Mouse (Mus musculus): ENCODE data around the gene Ifit2. TPM values are rescaled to one million over a fixed set of nuclear protein-coding genes. Genes with fewer than 3 reads are reported as not detected.

Gene Ifit2
- 4.7 and 5.0 TPM in 2 replicates for polyA plus RNA-seq (2014; fragmentation: Nextera tagmentation; extraction: Ambion mirVana)

DNA sequence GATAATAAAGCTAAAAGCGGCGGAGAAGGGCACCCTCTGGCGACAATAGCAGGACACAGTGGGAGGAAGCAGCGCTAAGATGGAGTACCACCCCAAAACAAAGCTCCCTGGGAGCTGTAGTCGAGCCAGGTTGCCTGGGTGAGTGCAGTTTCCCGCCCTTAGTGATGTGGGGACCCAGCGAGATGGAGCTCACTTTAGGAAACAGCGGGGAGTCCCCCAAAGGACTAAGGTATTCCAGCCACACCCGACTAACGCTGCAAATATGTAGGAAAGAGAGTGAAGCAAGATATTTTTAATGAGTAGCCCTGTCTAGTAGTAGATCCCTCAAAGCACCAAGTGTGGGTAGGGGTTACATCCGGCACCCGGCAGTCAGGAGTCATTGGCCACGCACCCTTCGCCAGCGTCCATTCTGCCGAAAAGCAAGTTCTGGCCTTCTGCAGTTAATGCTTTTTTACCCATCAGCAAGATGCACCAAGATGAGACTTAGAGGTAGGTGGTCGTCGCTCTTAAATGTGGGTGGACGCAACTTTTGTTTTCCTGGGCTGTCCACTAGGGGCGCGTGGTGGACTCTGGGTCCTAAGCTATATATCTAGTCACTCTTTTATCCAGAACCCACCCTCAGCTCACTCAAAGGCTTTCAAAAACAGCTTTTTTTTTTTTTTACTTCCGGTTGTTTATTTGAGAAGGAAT lies at the start of gene Ifit2:
Gene Ifit2, plus strand, starts transcription at position 161 of the 690 bp plus-strand sequence.
- WGBS, result under 1% methylated on average over 22 of the region's 22 CpGs

GRCm38 (mm10) chr19:34500763-34501162 lies 49.7 kb upstream of the Ifit2 start:
- Histone ChIP-seq H3K4me1 (ENCODE audit: control insufficient read depth, insufficient read depth, low read length) (no peaks in the 10 kb centered on the region), H3K27me3 (ENCODE audit: control insufficient read depth, insufficient read depth, low read length) (no peaks in the 10 kb centered on the region), H3K9me3 (ENCODE audit: control insufficient read depth, low read length) (no peaks in the 10 kb centered on the region), H3K4me3 (ENCODE audit: low read depth, low read length) (no peak overlapping the region), H3K4me2 (no peak overlapping the region), H3K27ac (ENCODE audit: low read depth, low read length) (no peak overlapping the region), H3K9ac (ENCODE audit: low read length) (no peak overlapping the region), H3K36me3 (ENCODE audit: control insufficient read depth, insufficient read depth, low read length) (no peaks in the 10 kb centered on the region)
- WGBS, result 50% methylated on average over 4 of the region's 4 CpGs
- peak; percentile 52 for ATAC-seq (ENCODE audit: low FRiP score)
- DNase-seq (ENCODE audit: low spot score, missing footprints), result no peak

More for the DNA sequence above, at the start of gene Ifit2:
- Histone ChIP-seq H3K27ac (ENCODE audit: low read depth, low read length) (no peak within 1 kb of the TSS), H3K4me2 (peak within 1 kb of the TSS; percentile 63), H3K9ac (ENCODE audit: low read length) (peak within 1 kb of the TSS; percentile 59), H3K36me3 (ENCODE audit: control insufficient read depth, insufficient read depth, low read length) (no peaks in the 10 kb centered on the region), H3K4me1 (ENCODE audit: control insufficient read depth, insufficient read depth, low read length) (peaks cover 2% of the 10 kb centered on the region; the same call in 1 of the 2 replicates), H3K27me3 (ENCODE audit: control insufficient read depth, insufficient read depth, low read length) (no peaks in the 10 kb centered on the region), H3K4me3 (ENCODE audit: low read depth, low read length) (peak within 1 kb of the TSS; percentile 29), H3K9me3 (ENCODE audit: control insufficient read depth, low read length) (no peaks in the 10 kb centered on the region)
- ATAC-seq (ENCODE audit: low FRiP score) (peak; percentile 94), DNase-seq (ENCODE audit: low spot score, missing footprints) (peak; percentile 97)

DNA sequence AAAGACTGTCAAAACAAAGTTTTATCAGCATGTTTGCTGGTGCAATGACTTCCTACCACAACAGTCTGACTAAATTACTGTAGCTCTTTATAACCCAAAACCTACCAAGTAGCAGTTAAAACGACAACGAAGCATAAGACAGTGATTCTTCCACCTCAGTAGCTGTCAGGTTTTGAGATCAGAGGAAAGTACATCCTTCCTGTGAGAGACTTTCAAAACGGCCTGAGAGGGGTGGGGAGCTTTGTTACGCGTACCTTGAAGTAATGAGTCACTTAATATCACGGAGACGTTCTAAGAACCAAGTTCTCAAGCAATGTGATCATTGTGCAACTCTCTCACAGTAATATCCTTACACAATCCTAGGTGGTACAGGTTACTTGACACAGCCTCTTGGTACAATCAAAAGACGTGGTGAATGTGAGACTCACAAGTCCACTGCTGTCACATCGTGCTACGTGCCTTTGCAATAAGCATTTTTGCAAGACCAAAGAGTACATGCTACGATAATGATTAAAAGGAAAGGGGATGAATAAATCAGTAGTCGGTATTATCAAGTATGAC lies 45.3 kb upstream of the Ifit2 start:
- ATAC-seq (ENCODE audit: low FRiP score) (no peak), DNase-seq (ENCODE audit: low spot score, missing footprints) (no peak)
- no peaks in the 10 kb centered on the region for H3K4me1 ChIP-seq (ENCODE audit: control insufficient read depth, insufficient read depth, low read length)
- H3K4me3 ChIP-seq (ENCODE audit: low read depth, low read length), result no peak overlapping the region
- no peak overlapping the region for H3K9ac ChIP-seq (ENCODE audit: low read length)
- H3K27ac ChIP-seq (ENCODE audit: low read depth, low read length), result no peak overlapping the region
- H3K9me3 ChIP-seq (ENCODE audit: control insufficient read depth, low read length), result no peaks in the 10 kb centered on the region
- no peaks in the 10 kb centered on the region for H3K36me3 ChIP-seq (ENCODE audit: control insufficient read depth, insufficient read depth, low read length)
- whole genome bisulfite sequencing, result 90% methylated on average over 12 of the region's 12 CpGs
- H3K4me2 ChIP-seq, result no peak overlapping the region
- no peaks in the 10 kb centered on the region for H3K27me3 ChIP-seq (ENCODE audit: control insufficient read depth, insufficient read depth, low read length)

- Histone ChIP-seq H3K4me3 (ENCODE audit: low read depth, low read length) (no peak overlapping the region), H3K4me2 (no peak overlapping the region), H3K27me3 (ENCODE audit: control insufficient read depth, insufficient read depth, low read length) (no peaks in the 10 kb centered on the region), H3K4me1 (ENCODE audit: control insufficient read depth, insufficient read depth, low read length) (no peaks in the 10 kb centered on the region), H3K9me3 (ENCODE audit: control insufficient read depth, low read length) (no peaks in the 10 kb centered on the region), H3K9ac (ENCODE audit: low read length) (no peak overlapping the region), H3K27ac (ENCODE audit: low read depth, low read length) (no peak overlapping the region), H3K36me3 (ENCODE audit: control insufficient read depth, insufficient read depth, low read length) (peaks cover 3% of the 10 kb centered on the region; the same call in 1 of the 2 replicates)
- DNase-seq (ENCODE audit: low spot score, missing footprints), result peak; percentile 31
- ATAC-seq (ENCODE audit: low FRiP score), result no peak
- 92% methylated on average over 5 of the region's 5 CpGs for WGBS
Observed at GRCm38 (mm10) chr19:34510717-34511116, 39.8 kb upstream of the Ifit2 start.

DNA sequence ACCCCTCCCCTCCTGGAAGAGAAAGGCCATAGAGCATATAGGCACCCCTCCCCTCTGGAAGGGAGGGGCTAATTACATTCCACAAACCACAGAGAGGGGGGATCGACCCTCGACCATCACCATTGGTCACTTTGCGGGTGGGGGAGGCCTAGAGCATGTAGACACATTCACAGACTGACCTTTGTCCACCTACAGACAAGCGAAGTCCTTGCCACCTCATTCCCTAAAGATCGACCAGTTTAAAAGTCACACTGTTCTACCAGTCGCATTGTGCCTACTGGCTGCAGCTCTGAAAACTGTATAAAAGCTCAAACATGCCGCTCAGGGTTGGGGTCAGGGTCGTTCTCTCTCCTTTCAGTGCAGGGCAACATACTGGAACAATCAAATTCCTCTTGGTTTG lies 39.0 kb upstream of the Ifit2 start:
- Histone ChIP-seq H3K27ac (ENCODE audit: low read depth, low read length) (no peak overlapping the region), H3K4me3 (ENCODE audit: low read depth, low read length) (no peak overlapping the region), H3K36me3 (ENCODE audit: control insufficient read depth, insufficient read depth, low read length) (peaks cover 3% of the 10 kb centered on the region; the same call in 1 of the 2 replicates), H3K9ac (ENCODE audit: low read length) (no peak overlapping the region), H3K4me2 (no peak overlapping the region), H3K27me3 (ENCODE audit: control insufficient read depth, insufficient read depth, low read length) (no peaks in the 10 kb centered on the region), H3K4me1 (ENCODE audit: control insufficient read depth, insufficient read depth, low read length) (no peaks in the 10 kb centered on the region), H3K9me3 (ENCODE audit: control insufficient read depth, low read length) (no peaks in the 10 kb centered on the region)
- 72% methylated on average over 8 of the region's 8 CpGs for WGBS
- no peak for ATAC-seq (ENCODE audit: low FRiP score)
- DNase-seq (ENCODE audit: low spot score, missing footprints), result peak; percentile 12

DNA sequence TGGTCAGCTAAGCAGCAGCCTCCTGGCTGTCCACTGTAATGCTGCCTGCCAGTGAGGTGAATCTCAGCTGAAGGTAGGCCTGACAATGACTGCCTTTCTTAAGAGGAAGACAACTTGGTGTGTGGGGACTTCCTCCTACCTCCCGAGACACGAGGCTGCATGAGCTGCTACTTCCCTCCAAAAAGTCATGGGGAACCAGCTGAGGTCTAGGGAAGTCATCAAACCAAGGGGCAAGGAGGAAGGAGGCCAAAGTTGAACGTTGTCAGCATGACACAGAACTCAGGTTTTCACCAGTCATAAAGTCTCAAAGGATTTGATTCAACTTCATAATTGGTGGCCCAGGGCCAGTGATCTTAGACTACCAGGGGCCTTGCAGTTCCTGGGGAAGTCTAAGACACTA lies 34.8 kb upstream of the Ifit2 start:
- Histone ChIP-seq H3K27me3 (ENCODE audit: control insufficient read depth, insufficient read depth, low read length) (no peaks in the 10 kb centered on the region), H3K4me3 (ENCODE audit: low read depth, low read length) (no peak overlapping the region), H3K9me3 (ENCODE audit: control insufficient read depth, low read length) (no peaks in the 10 kb centered on the region), H3K36me3 (ENCODE audit: control insufficient read depth, insufficient read depth, low read length) (peaks cover 2% of the 10 kb centered on the region), H3K9ac (ENCODE audit: low read length) (no peak overlapping the region), H3K4me2 (no peak overlapping the region), H3K4me1 (ENCODE audit: control insufficient read depth, insufficient read depth, low read length) (no peaks in the 10 kb centered on the region), H3K27ac (ENCODE audit: low read depth, low read length) (no peak overlapping the region)
- DNase-seq (ENCODE audit: low spot score, missing footprints) (no peak), ATAC-seq (ENCODE audit: low FRiP score) (no peak)
- WGBS, result 82% methylated on average over 3 of the region's 3 CpGs

- no peak for ATAC-seq (ENCODE audit: low FRiP score)
- Histone ChIP-seq H3K4me3 (ENCODE audit: low read depth, low read length) (no peak overlapping the region), H3K4me2 (no peak overlapping the region), H3K27ac (ENCODE audit: low read depth, low read length) (no peak overlapping the region), H3K27me3 (ENCODE audit: control insufficient read depth, insufficient read depth, low read length) (no peaks in the 10 kb centered on the region), H3K4me1 (ENCODE audit: control insufficient read depth, insufficient read depth, low read length) (no peaks in the 10 kb centered on the region), H3K36me3 (ENCODE audit: control insufficient read depth, insufficient read depth, low read length) (no peaks in the 10 kb centered on the region; the same call in 1 of the 2 replicates), H3K9me3 (ENCODE audit: control insufficient read depth, low read length) (no peaks in the 10 kb centered on the region), H3K9ac (ENCODE audit: low read length) (no peak overlapping the region)
- WGBS, result 88% methylated on average over 2 of the region's 2 CpGs
- no peak for DNase-seq (ENCODE audit: low spot score, missing footprints)
Observed at GRCm38 (mm10) chr19:34516346-34516745, 34.1 kb upstream of the Ifit2 start.

- WGBS, result 88% methylated on average over 3 of the region's 3 CpGs
- ATAC-seq (ENCODE audit: low FRiP score), result no peak
Observed at GRCm38 (mm10) chr19:34517197-34517596, 33.3 kb upstream of the Ifit2 start.

GRCm38 (mm10) chr19:34517812-34518594 lies 32.5 kb upstream of the Ifit2 start:
- 92% methylated on average over 13 of the region's 13 CpGs for WGBS

More at GRCm38 (mm10) chr19:34517197-34517596, 33.3 kb upstream of the Ifit2 start:
- Histone ChIP-seq H3K4me1 (ENCODE audit: control insufficient read depth, insufficient read depth, low read length) (no peaks in the 10 kb centered on the region), H3K9ac (ENCODE audit: low read length) (no peak overlapping the region), H3K36me3 (ENCODE audit: control insufficient read depth, insufficient read depth, low read length) (no peaks in the 10 kb centered on the region; the same call in 1 of the 2 replicates), H3K9me3 (ENCODE audit: control insufficient read depth, low read length) (no peaks in the 10 kb centered on the region), H3K4me2 (no peak overlapping the region), H3K27me3 (ENCODE audit: control insufficient read depth, insufficient read depth, low read length) (no peaks in the 10 kb centered on the region), H3K4me3 (ENCODE audit: low read depth, low read length) (no peak overlapping the region), H3K27ac (ENCODE audit: low read depth, low read length) (no peak overlapping the region)
- peak; percentile 23 for DNase-seq (ENCODE audit: low spot score, missing footprints)

More at GRCm38 (mm10) chr19:34517812-34518594, 32.5 kb upstream of the Ifit2 start:
- H3K27ac ChIP-seq (ENCODE audit: low read depth, low read length), result no peak overlapping the region
- H3K4me3 ChIP-seq (ENCODE audit: low read depth, low read length), result no peak overlapping the region
- no peaks in the 10 kb centered on the region for H3K4me1 ChIP-seq (ENCODE audit: control insufficient read depth, insufficient read depth, low read length)
- H3K9me3 ChIP-seq (ENCODE audit: control insufficient read depth, low read length), result no peaks in the 10 kb centered on the region
- ATAC-seq (ENCODE audit: low FRiP score), result no peak
- H3K27me3 ChIP-seq (ENCODE audit: control insufficient read depth, insufficient read depth, low read length), result no peaks in the 10 kb centered on the region
- no peak for DNase-seq (ENCODE audit: low spot score, missing footprints)
- H3K4me2 ChIP-seq, result no peak overlapping the region
- no peak overlapping the region for H3K9ac ChIP-seq (ENCODE audit: low read length)
- no peaks in the 10 kb centered on the region; the same call in 1 of the 2 replicates for H3K36me3 ChIP-seq (ENCODE audit: control insufficient read depth, insufficient read depth, low read length)
